Mouse (Mus musculus) urinary bladder, adult 2 months (tissue): Measurements from ENCODE around the gene Aatf. TPM values are rescaled to one million over a fixed set of nuclear protein-coding genes. Genes with fewer than 3 reads are reported as not detected.

Source experiments
- DNase-seq: peaks from one replicate; pipeline ENCODE4 v3.0.0; 2022; ENCODE audit warnings: low spot score
- polyA plus RNA-seq: library from polyadenylated mRNA; depleted of rRNA; stranded (reverse); fragments of >200 nt; gene quantifications from 2 replicates; pipeline ENCODE4 v1.2.3, GENCODE M21; 2012; rRNA removed

The Aatf gene
- polyA plus RNA-seq, 1 experiment: 6.2 TPM

DNA sequence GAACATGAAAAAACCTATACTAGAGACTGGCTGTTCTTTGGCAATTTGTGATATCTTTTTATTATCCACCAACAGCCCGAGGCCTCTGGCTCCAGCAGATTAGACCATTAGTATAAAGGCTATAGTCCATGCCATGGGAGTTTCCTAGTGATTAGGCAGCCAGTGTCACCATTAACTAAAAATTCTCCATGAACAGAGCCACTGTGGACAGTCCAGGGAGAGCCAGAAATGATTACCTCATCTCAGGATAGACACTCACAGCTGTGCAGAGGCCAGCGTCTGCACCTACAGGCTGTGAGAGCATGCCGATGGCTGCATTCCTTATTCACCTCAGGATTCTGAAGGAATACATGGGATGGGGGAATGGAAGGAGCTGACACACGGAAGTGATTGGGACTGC lies 140.2 kb downstream of the Aatf start:
- no peak for DNase-seq

Other genes with a start within 250 kb of the Aatf start
- not detected in 2 replicates for gene Lhx1, start 12.0 kb upstream of the Aatf start, polyA plus RNA-seq